Mouse (Mus musculus) liver, adult 2 months (tissue): ENCODE data around the gene Metap1.

Source experiments
- CTCF ChIP-seq: fragments of 200-500 bp; IDR thresholded peaks from 2 replicates; pipeline ENCODE4 v1.5.1; 2011; ENCODE audit warnings: low read depth, low read length, control low read depth
- POLR2A ChIP-seq: fragments of 200-500 bp; IDR thresholded peaks from 2 replicates; pipeline ENCODE4 v1.6.1; 2011; ENCODE audit warnings: low read length, control low read depth; ENCODE audit not compliant: insufficient read depth; ENCODE audit errors: extremely low read depth

DNA sequence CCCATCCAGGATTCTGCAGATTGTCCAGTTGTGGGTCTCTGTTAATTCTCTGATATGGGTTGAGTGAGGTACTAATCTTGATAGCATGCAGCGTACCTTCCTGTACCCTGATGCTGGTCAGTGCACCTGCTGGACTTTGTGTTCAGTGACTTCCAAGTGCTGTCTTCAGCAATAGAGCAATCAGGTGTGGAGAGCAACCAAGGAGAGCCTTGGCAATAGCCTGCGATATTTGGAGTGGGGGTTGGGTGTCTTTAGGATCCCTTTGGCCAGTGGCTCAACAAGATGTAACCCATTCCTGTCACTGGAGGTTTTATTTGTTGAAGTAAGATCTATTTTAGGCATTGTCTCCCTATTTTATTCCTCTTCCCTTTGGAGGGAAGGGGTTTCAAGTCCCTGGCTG is 46.7 kb upstream of the Metap1 start:
- TF ChIP-seq CTCF (no peak), POLR2A (no peak)
